Mouse (Mus musculus): ENCODE data around the gene Slc5a10.

- TF ChIP-seq CTCF (IDR thresholded peaks at IDR 0.05; ENCODE audit: extremely low read depth, insufficient read length, insufficient replicate concordance, low read depth, low read length) (no peak), POLR2A (IDR thresholded peaks at IDR 0.05; ENCODE audit: low read depth, low read length) (no peak)
Observed at GRCm38 (mm10) chr11:61705581-61705980, 15.0 kb downstream of the Slc5a10 start.

Measured in small intestine, adult 2 months (tissue).